Mouse (Mus musculus) WW6 (cell line): ENCODE data around the gene Supt7l.

ENCODE experiments used
- DNase-seq: peaks from one replicate; pipeline ENCODE4 v3.0.0-alpha.2; 2013; ENCODE audit warnings: low read depth, low spot score

The Supt7l gene

GRCm38 (mm10) chr5:31492031-31492430 lies 35.6 kb downstream of the Supt7l start:
- no peak for DNase-seq

GRCm38 (mm10) chr5:31489116-31489769 lies 38.4 kb downstream of the Supt7l start:
- DNase-seq, result peak; percentile 60

- DNase-seq, result no peak
These were observed 39.7 kb downstream of the Supt7l start for GRCm38 (mm10) chr5:31487889-31488288.

GRCm38 (mm10) chr5:31485440-31485839 lies 42.2 kb downstream of the Supt7l start, which contains the start of gene 4930548H24Rik:
Gene 4930548H24Rik (plus strand): TSS chr5:31485740.
- no peak for DNase-seq

- DNase-seq, result no peak
These were observed 47.1 kb downstream of the Supt7l start for GRCm38 (mm10) chr5:31480536-31480935.

DNA sequence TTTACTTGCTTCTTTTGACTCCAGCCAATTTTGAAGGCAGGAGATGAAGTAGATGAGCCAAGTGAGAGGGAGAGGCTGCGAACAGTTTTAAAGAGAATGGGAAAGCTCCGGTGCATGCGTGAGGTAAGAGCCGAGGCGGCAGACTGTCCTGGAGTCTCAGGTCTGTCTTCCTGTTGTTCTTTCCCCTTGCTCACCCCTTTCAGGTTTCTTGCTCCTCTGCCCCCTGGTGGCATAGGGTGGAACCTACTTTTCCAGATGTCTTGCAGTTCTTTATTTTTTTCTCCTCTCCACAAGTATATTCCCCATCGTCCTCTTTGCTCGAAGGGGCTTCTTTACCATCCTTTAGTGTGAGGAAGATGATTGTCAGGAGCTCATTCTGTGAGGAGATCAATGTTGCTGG lies 57.3 kb downstream of the Supt7l start:
- no peak for DNase-seq

DNA sequence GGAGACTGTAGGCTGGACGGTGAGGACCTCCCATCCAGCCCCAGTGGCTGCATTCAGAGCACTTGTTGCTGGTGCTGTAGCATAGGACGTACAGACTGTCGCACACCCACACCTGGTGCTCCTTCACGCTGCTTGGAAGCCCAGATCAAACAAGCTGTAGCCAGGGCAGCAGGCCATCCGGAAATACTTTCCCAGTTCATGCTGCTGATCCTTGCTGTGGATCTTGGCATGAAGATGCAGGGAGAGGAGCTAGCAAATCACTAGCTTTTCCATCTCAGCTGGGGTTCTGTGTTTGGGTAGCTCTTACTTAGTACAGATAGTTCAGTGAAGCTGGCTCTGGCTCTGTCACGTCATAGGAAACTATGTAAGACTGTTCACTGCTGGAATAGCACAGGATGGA lies 57.9 kb downstream of the Supt7l start:
- DNase-seq, result no peak

GRCm38 (mm10) chr5:31467798-31468197 lies 59.8 kb downstream of the Supt7l start:
- no peak for DNase-seq
